ENCODE assay signal across 7 mouse cellular contexts in genomic region chr5:52782523-52783250, GRCm38 (mm10). TPM values are rescaled to one million over a fixed set of nuclear protein-coding genes. Genes with fewer than 3 reads are reported as not detected.
DNase-seq lines count a peak whose midpoint lies in the region; ATAC-seq and TF ChIP-seq lines count a peak whose summit lies in the region.

No protein-coding gene starts in this region.

- H3K4me3 ChIP-seq in embryonic facial prominence, embryonic 14.5 days (ENCODE audit: low read depth, low read length) = peak overlapping the region; percentile 79
- peak overlapping the region; percentile 99 for H3K4me3 ChIP-seq in heart, adult 2 months
- peak overlapping the region; percentile 88 for H3K4me3 ChIP-seq in limb, embryonic 13.5 days
- peak overlapping the region; percentile 87 for H3K4me3 ChIP-seq in midbrain, embryonic 16.5 days (ENCODE audit: low read depth, low read length)

- ATAC-seq in embryonic facial prominence, embryonic 14.5 days (ENCODE audit: low read depth) = peak; percentile 98
- peak; percentile 95 for ATAC-seq in limb, embryonic 13.5 days (ENCODE audit: low FRiP score, low read depth)
- peak; percentile 99 for ATAC-seq in midbrain, embryonic 16.5 days

- peak; percentile 87 for TF ChIP-seq CTCF in heart, adult 2 months (IDR thresholded peaks at IDR 0.05)

- H3K9me3 ChIP-seq in embryonic facial prominence, embryonic 14.5 days (ENCODE audit: control insufficient read depth, low read length) = no peaks in the 10 kb centered on the region
- no peaks in the 10 kb centered on the region for H3K9me3 ChIP-seq in limb, embryonic 13.5 days
- no peaks in the 10 kb centered on the region for H3K9me3 ChIP-seq in midbrain, embryonic 16.5 days (replicated peaks; ENCODE audit: control insufficient read depth, low read length, poor library complexity, severe bottlenecking)

- no peaks in the 10 kb centered on the region for H3K79me2 ChIP-seq in heart, adult 2 months (replicated peaks; ENCODE audit: control insufficient read depth, insufficient read depth, low read length)

- no peaks in the 10 kb centered on the region for H3K4me1 ChIP-seq in embryonic facial prominence, embryonic 14.5 days (ENCODE audit: control insufficient read depth, insufficient read depth, low read length)
- no peaks in the 10 kb centered on the region; the same call in 1 of the 2 replicates for H3K4me1 ChIP-seq in heart, adult 2 months (ENCODE audit: control insufficient read depth, insufficient read depth, low read length)
- no peaks in the 10 kb centered on the region for H3K4me1 ChIP-seq in limb, embryonic 13.5 days
- peaks cover 2% of the 10 kb centered on the region; the same call in 1 of the 2 replicates for H3K4me1 ChIP-seq in midbrain, embryonic 16.5 days (ENCODE audit: control insufficient read depth, insufficient read depth, low read length)

- H3K9ac ChIP-seq in embryonic facial prominence, embryonic 14.5 days (ENCODE audit: low read depth, low read length) = peak overlapping the region; percentile 78
- peak overlapping the region; percentile 94 for H3K9ac ChIP-seq in heart, adult 2 months (ENCODE audit: low read depth, low read length)
- peak overlapping the region; percentile 87 for H3K9ac ChIP-seq in limb, embryonic 13.5 days
- H3K9ac ChIP-seq in midbrain, embryonic 16.5 days (ENCODE audit: low read depth, low read length) = peak overlapping the region; percentile 89

- TF ChIP-seq EP300 in heart, adult 2 months (IDR thresholded peaks at IDR 0.05; ENCODE audit: insufficient read depth, low read depth, low read length) = peak; percentile 40; the same call in 1 of the 2 replicates

- peak; percentile 62; the same call in 1 of the 2 replicates for TF ChIP-seq POLR2A in heart, adult 2 months (IDR thresholded peaks at IDR 0.05; ENCODE audit: insufficient read depth, low read depth, low read length)

- WGBS in embryonic facial prominence, embryonic 14.5 days = 5% methylated on average over 33 of the region's 37 CpGs
- 4% methylated on average over 37 of the region's 37 CpGs for WGBS in heart, adult 2 months
- WGBS in limb, embryonic 13.5 days = 5% methylated on average over 35 of the region's 37 CpGs
- WGBS in midbrain, embryonic 16.5 days = 5% methylated on average over 31 of the region's 37 CpGs

- peak overlapping the region; percentile 63 for H3K4me2 ChIP-seq in embryonic facial prominence, embryonic 14.5 days (ENCODE audit: low read depth, low read length)
- peak overlapping the region; percentile 65 for H3K4me2 ChIP-seq in limb, embryonic 13.5 days (replicated peaks)
- peak overlapping the region; percentile 64 for H3K4me2 ChIP-seq in midbrain, embryonic 16.5 days (ENCODE audit: low read length)

- no peaks in the 10 kb centered on the region for H3K27me3 ChIP-seq in embryonic facial prominence, embryonic 14.5 days (replicated peaks; ENCODE audit: control insufficient read depth, insufficient read depth, low read length)
- H3K27me3 ChIP-seq in heart, adult 2 months (ENCODE audit: control insufficient read depth, insufficient read depth, low read length) = no peaks in the 10 kb centered on the region
- no peaks in the 10 kb centered on the region for H3K27me3 ChIP-seq in limb, embryonic 13.5 days
- H3K27me3 ChIP-seq in midbrain, embryonic 16.5 days (ENCODE audit: control insufficient read depth, insufficient read depth, low read depth, low read length) = no peaks in the 10 kb centered on the region

- DNase-seq in adrenal gland, postnatal 4 days (ENCODE audit: low spot score in 2 of 2) = peak; percentile 74 to 75
- DNase-seq in embryonic facial prominence, embryonic 14.5 days (ENCODE audit: low spot score) = peak; percentile 94
- peak; percentile 87 to 89 for DNase-seq in heart, adult 2 months
- peak; percentile 81 to 89 for DNase-seq in kidney, adult 8-10 months
- DNase-seq in spleen, postnatal 10 days (ENCODE audit: low spot score in 2 of 2) = peak; percentile 83 to 90

- intact Hi-C loops in heart, adult 2 months (cut with DNase I) = loop anchor here (5.0 to 10.0 kb wide), 3 partner anchors 40 to 108 kb away; partner anchors contain the start of genes Anapc4 and Pi4k2b

- H3K36me3 ChIP-seq in embryonic facial prominence, embryonic 14.5 days (ENCODE audit: control insufficient read depth, insufficient read depth, low read length) = 0 out of 2 replicates have a peak, but pooled peaks cover 6% of the 10 kb centered on the region
- peaks cover 2% of the 10 kb centered on the region for H3K36me3 ChIP-seq in heart, adult 2 months (ENCODE audit: control insufficient read depth, insufficient read depth, low read length)
- H3K36me3 ChIP-seq in limb, embryonic 13.5 days = peaks cover 14% of the 10 kb centered on the region
- no peaks in the 10 kb centered on the region for H3K36me3 ChIP-seq in midbrain, embryonic 16.5 days (ENCODE audit: control insufficient read depth, insufficient read depth, low read length)

- peak overlapping the region; percentile 59 for H3K27ac ChIP-seq in embryonic facial prominence, embryonic 14.5 days (replicated peaks; ENCODE audit: low read depth, low read length)
- H3K27ac ChIP-seq in heart, adult 2 months = peak overlapping the region; percentile 69
- peak overlapping the region; percentile 73; the same call in 1 of the 2 replicates for H3K27ac ChIP-seq in limb, embryonic 13.5 days
- peak overlapping the region; percentile 90 for H3K27ac ChIP-seq in midbrain, embryonic 16.5 days (ENCODE audit: low read length)

RNA-seq across cellular contexts. Expression of gene Zcchc4, which starts 7.5 kb away (rescaled TPM):
- 10 to 100 TPM; 16.3 to 16.5 TPM for total RNA-seq in adrenal gland, postnatal 4 days (2021)
- 9.7 and 12.9 TPM in 2 replicates for polyA plus RNA-seq in embryonic facial prominence, embryonic 14.5 days (2014; fragmentation: Nextera tagmentation; extraction: Ambion mirVana)
- total RNA-seq in heart, adult 2 months (2021) = 1 to 10 TPM; 5.0 to 5.2 TPM
- polyA plus RNA-seq in heart, adult 2 months (2012; rRNA removed) = 4.5 and 7.3 TPM in 2 replicates
- polyA plus RNA-seq in limb, embryonic 13.5 days (2015; fragmentation: Nextera tagmentation; extraction: Ambion mirVana) = 21.6 and 22.0 TPM in 2 replicates
- 11.1 and 11.3 TPM in 2 replicates for polyA plus RNA-seq in midbrain, embryonic 16.5 days (2015; fragmentation: Nextera tagmentation; extraction: Ambion mirVana)

RNA-seq across cellular contexts. Expression of gene Pi4k2b, which starts 41.3 kb away (rescaled TPM):
- total RNA-seq in adrenal gland, postnatal 4 days (2021) = 10 to 100 TPM; 12.7 to 16.0 TPM
- 25.3 and 25.6 TPM in 2 replicates for polyA plus RNA-seq in embryonic facial prominence, embryonic 14.5 days (2014; fragmentation: Nextera tagmentation; extraction: Ambion mirVana)
- 1 to 10 TPM; 1.1 to 2.3 TPM for total RNA-seq in heart, adult 2 months (2021)
- 1.6 and 1.9 TPM in 2 replicates for polyA plus RNA-seq in heart, adult 2 months (2012; rRNA removed)
- 17.2 and 18.1 TPM in 2 replicates for polyA plus RNA-seq in limb, embryonic 13.5 days (2015; fragmentation: Nextera tagmentation; extraction: Ambion mirVana)
- polyA plus RNA-seq in midbrain, embryonic 16.5 days (2015; fragmentation: Nextera tagmentation; extraction: Ambion mirVana) = 2.8 and 3.1 TPM in 2 replicates

RNA-seq across cellular contexts. Expression of gene Anapc4, which starts 51.1 kb away (rescaled TPM):
- total RNA-seq in adrenal gland, postnatal 4 days (2021) = 10 to 100 TPM; 92.2 to 97.5 TPM
- 103 and 118 TPM in 2 replicates for polyA plus RNA-seq in embryonic facial prominence, embryonic 14.5 days (2014; fragmentation: Nextera tagmentation; extraction: Ambion mirVana)
- total RNA-seq in heart, adult 2 months (2021) = 10 to 100 TPM; 37.4 to 38.8 TPM
- polyA plus RNA-seq in heart, adult 2 months (2012; rRNA removed) = 17.3 and 50.3 TPM in 2 replicates
- 128 TPM in 2 replicates for polyA plus RNA-seq in limb, embryonic 13.5 days (2015; fragmentation: Nextera tagmentation; extraction: Ambion mirVana)
- polyA plus RNA-seq in midbrain, embryonic 16.5 days (2015; fragmentation: Nextera tagmentation; extraction: Ambion mirVana) = 115 and 117 TPM in 2 replicates

Comparison
In these comparisons a context has a peak if more than half of its experiments do, and no peak if none do; other contexts are left out.
1. Peak in every context shown above with its lines: DNase-seq, ATAC-seq, H3K4me3 ChIP-seq and H3K27ac ChIP-seq.